Mouse (Mus musculus): ENCODE measurements around the gene Ar.

DNA sequence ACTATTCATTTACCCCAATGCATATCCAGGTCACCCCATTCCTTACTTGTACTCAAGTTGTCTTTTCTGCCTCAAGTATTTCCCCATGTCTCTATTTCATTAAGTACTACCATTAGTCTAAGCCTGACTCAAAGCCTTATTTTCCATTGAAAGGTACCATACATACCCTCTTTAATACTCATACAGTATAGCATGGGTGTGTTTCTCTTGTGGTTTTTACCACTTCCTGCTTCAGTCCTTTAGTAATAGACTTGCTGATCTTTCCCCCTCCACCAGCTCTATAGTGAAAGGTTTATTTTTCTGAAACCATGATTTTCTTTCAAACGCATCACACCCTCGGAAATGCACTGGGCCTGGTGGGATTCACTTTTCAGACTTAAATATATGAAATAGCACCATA, 117.2 kb downstream of the Ar start:
- TF ChIP-seq POLR2A (IDR thresholded peaks at IDR 0.05; ENCODE audit: borderline replicate concordance, extremely low read depth, insufficient read depth, insufficient read length, poor library complexity, severe bottlenecking): no peak
- TF ChIP-seq CTCF (IDR thresholded peaks at IDR 0.05; ENCODE audit: borderline replicate concordance, extremely low read depth, insufficient read depth, insufficient read length): no peak

Data from brain, embryonic 14.5 days (tissue).